Mouse (Mus musculus) C2C12 (cell line): Measurements from ENCODE around the gene Smim22. TPM values are rescaled to one million over a fixed set of nuclear protein-coding genes. Genes with fewer than 3 reads are reported as not detected.

ENCODE experiments used
- H3K27me3 ChIP-seq: one replicate; pipeline ENCODE4 v1.6.1; 2011; ENCODE audit not compliant: control insufficient read depth, insufficient read depth, insufficient read length
- H3K36me3 ChIP-seq: one replicate; pipeline ENCODE4 v1.6.1; 2011; ENCODE audit not compliant: control insufficient read depth, insufficient read depth
- H3K4me3 ChIP-seq: one replicate; pipeline ENCODE4 v1.5.1; 2011; ENCODE audit warnings: mild to moderate bottlenecking, control low read depth; ENCODE audit not compliant: poor library complexity, insufficient read depth, severe bottlenecking
- H3K79me2 ChIP-seq: one replicate; pipeline ENCODE4 v1.6.1; 2011; ENCODE audit not compliant: control insufficient read depth, insufficient read depth
- H3K79me3 ChIP-seq: one replicate; pipeline ENCODE4 v1.6.1; 2011; ENCODE audit warnings: low read depth, control low read depth
- H3ac ChIP-seq: one replicate; pipeline ENCODE3; 2011; ENCODE audit warnings: low read depth; ENCODE audit not compliant: control insufficient read depth, insufficient read length
- CEBPB ChIP-seq: IDR thresholded peaks from one replicate; pipeline ENCODE4 v1.6.1; 2011; ENCODE audit warnings: low read depth, mild to moderate bottlenecking, control low read depth, moderate library complexity
- CTCF ChIP-seq: IDR thresholded peaks from one replicate; pipeline ENCODE4 v1.5.1; 2011; ENCODE audit not compliant: control insufficient read depth, insufficient read depth, insufficient read length
- FOSL1 ChIP-seq: IDR thresholded peaks from one replicate; pipeline ENCODE4 v1.8.0; 2011; ENCODE audit warnings: mild to moderate bottlenecking, low read length; ENCODE audit not compliant: poor library complexity, insufficient read depth, severe bottlenecking
- MAX ChIP-seq: IDR thresholded peaks from one replicate; pipeline ENCODE4 v1.6.1; 2011; ENCODE audit warnings: mild to moderate bottlenecking, control low read depth
- MYOD1 ChIP-seq: IDR thresholded peaks from one replicate; pipeline ENCODE4 v1.6.1; 2011; ENCODE audit warnings: low read depth; ENCODE audit not compliant: control insufficient read depth, insufficient read length
- MYOG ChIP-seq: IDR thresholded peaks from one replicate; pipeline ENCODE4 v1.6.1; 2011; ENCODE audit not compliant: control insufficient read depth, insufficient read length; ENCODE audit errors: extremely low read depth
- USF1 ChIP-seq: IDR thresholded peaks from one replicate; pipeline ENCODE4 v1.6.1; 2011; ENCODE audit warnings: low read depth, mild to moderate bottlenecking, control low read depth, moderate library complexity
- polyA plus RNA-seq: library from polyadenylated mRNA; unstranded; fragments of >200 nt; fragmentation: generic; extraction: Trizol; gene quantifications from one replicate; pipeline ENCODE4 v1.2.1, GENCODE M21; 2012; ENCODE audit warnings: missing spikeins

The Smim22 gene
- polyA plus RNA-seq, 1 experiment = not detected

- TF ChIP-seq MYOG (no peak), MAX (no peak), USF1 (no peak), FOSL1 (no peak), MYOD1 (no peak), CTCF (no peak), CEBPB (no peak)
- H3K4me3 ChIP-seq = no peak overlapping the region
- H3K79me2 ChIP-seq = peaks cover under 1% of the 10 kb centered on the region
- peaks cover 90% of the 10 kb centered on the region for H3K36me3 ChIP-seq
- peaks cover 1% of the 10 kb centered on the region for H3K79me3 ChIP-seq
- H3K27me3 ChIP-seq = no peaks in the 10 kb centered on the region
- no peak overlapping the region for H3ac ChIP-seq
These were observed 28.5 kb downstream of the Smim22 start for GRCm38 (mm10) chr16:5035591-5035990.

GRCm38 (mm10) chr16:5036649-5037234, 29.7 kb downstream of the Smim22 start:
- H3K4me3 ChIP-seq = no peak overlapping the region
- peaks cover 1% of the 10 kb centered on the region for H3K79me3 ChIP-seq
- no peaks in the 10 kb centered on the region for H3K27me3 ChIP-seq
- H3K36me3 ChIP-seq = peaks cover 90% of the 10 kb centered on the region
- TF ChIP-seq MAX = no peak
- no peak overlapping the region for H3ac ChIP-seq
- peaks cover 6% of the 10 kb centered on the region for H3K79me2 ChIP-seq

GRCm38 (mm10) chr16:5045322-5045721, 38.2 kb downstream of the Smim22 start:
- Histone ChIP-seq H3K79me2 (peaks cover 55% of the 10 kb centered on the region), H3K79me3 (peaks cover 23% of the 10 kb centered on the region), H3K4me3 (no peak overlapping the region), H3ac (no peak overlapping the region), H3K27me3 (no peaks in the 10 kb centered on the region), H3K36me3 (peaks cover 61% of the 10 kb centered on the region)
- TF ChIP-seq MYOD1 = no peak
- no peak for TF ChIP-seq CEBPB
- TF ChIP-seq USF1 = no peak
- TF ChIP-seq MAX = no peak
- no peak for TF ChIP-seq CTCF
- TF ChIP-seq FOSL1 = no peak
- TF ChIP-seq MYOG = no peak

- Histone ChIP-seq H3K4me3 (peak overlapping the region; percentile 90), H3K36me3 (peaks cover 50% of the 10 kb centered on the region), H3K27me3 (no peaks in the 10 kb centered on the region), H3ac (peak overlapping the region; percentile 91), H3K79me3 (peaks cover 42% of the 10 kb centered on the region), H3K79me2 (peaks cover 82% of the 10 kb centered on the region)
- TF ChIP-seq FOSL1 = no peak
- TF ChIP-seq CTCF = no peak
- no peak for TF ChIP-seq MYOG
These were observed 42.2 kb downstream of the Smim22 start for GRCm38 (mm10) chr16:5049182-5049773.

- Histone ChIP-seq H3K27me3 (no peaks in the 10 kb centered on the region), H3K79me2 (peaks cover 82% of the 10 kb centered on the region), H3ac (peak within 1 kb of the TSS; percentile 91), H3K4me3 (peak within 1 kb of the TSS; percentile 90), H3K36me3 (peaks cover 46% of the 10 kb centered on the region), H3K79me3 (peaks cover 42% of the 10 kb centered on the region)
- peak; percentile 99 for TF ChIP-seq USF1
- peak; percentile 70 for TF ChIP-seq MAX
- TF ChIP-seq CEBPB = no peak
These were observed 42.7 kb downstream of the Smim22 start, which contains the start of the genes Glyr1 and Ubn1 for GRCm38 (mm10) chr16:5049774-5050234. Gene Glyr1 (minus strand): TSS chr16:5049863. Gene Ubn1 (plus strand): TSS chr16:5050057.

GRCm38 (mm10) chr16:5050251-5051110, 43.4 kb downstream of the Smim22 start:
- Histone ChIP-seq H3K79me3 (peaks cover 44% of the 10 kb centered on the region), H3K36me3 (peaks cover 46% of the 10 kb centered on the region), H3K27me3 (no peaks in the 10 kb centered on the region), H3K4me3 (peak overlapping the region; percentile 90), H3K79me2 (peaks cover 79% of the 10 kb centered on the region), H3ac (peak overlapping the region; percentile 91)
- TF ChIP-seq MAX (no peak), MYOG (no peak), FOSL1 (no peak), CEBPB (no peak), MYOD1 (no peak)

Other genes with a start within 250 kb of the Smim22 start
- gene Cdip1, start 217.0 kb upstream of the Smim22 start, polyA plus RNA-seq = 22.0 TPM
- gene 4930562C15Rik, start 171.9 kb upstream of the Smim22 start, polyA plus RNA-seq = 0.14 TPM
- 63.2 TPM for gene Ubald1, start 127.0 kb upstream of the Smim22 start, polyA plus RNA-seq
- gene Mgrn1, start 121.0 kb upstream of the Smim22 start, polyA plus RNA-seq = 50.3 TPM
- 59.6 TPM for gene Nudt16l1, start 68.5 kb upstream of the Smim22 start, polyA plus RNA-seq
- 20.9 TPM for gene Anks3, start 43.1 kb upstream of the Smim22 start, polyA plus RNA-seq
- gene Sept12, start 9.4 kb upstream of the Smim22 start, polyA plus RNA-seq = not detected
- gene Rogdi, start 6.3 kb downstream of the Smim22 start, polyA plus RNA-seq = 16.7 TPM
- 47.6 TPM for gene Glyr1, start 42.6 kb downstream of the Smim22 start, polyA plus RNA-seq
- 13.8 TPM for gene Ubn1, start 42.8 kb downstream of the Smim22 start, polyA plus RNA-seq
- gene Ppl, start 125.1 kb downstream of the Smim22 start, polyA plus RNA-seq = 0.08 TPM
- 0.01 TPM for gene Sec14l5, start 139.8 kb downstream of the Smim22 start, polyA plus RNA-seq
- gene Nagpa, start 196.7 kb downstream of the Smim22 start, polyA plus RNA-seq = 22.5 TPM
- 4.4 TPM for gene AU021092, start 215.0 kb downstream of the Smim22 start, polyA plus RNA-seq
- 37.7 TPM for gene Alg1, start 226.3 kb downstream of the Smim22 start, polyA plus RNA-seq
- 12.6 TPM for gene Eef2kmt, start 248.7 kb downstream of the Smim22 start, polyA plus RNA-seq